Mouse (Mus musculus): ENCODE measurements around the gene Mmachc. TPM values are rescaled to one million over a fixed set of nuclear protein-coding genes. Genes with fewer than 3 reads are reported as not detected.

Mmachc gene
- polyA plus RNA-seq (2015; fragmentation: Nextera tagmentation; extraction: Ambion mirVana): 5.9 and 6.3 TPM in 2 replicates

- peak; percentile 53 for TF ChIP-seq CTCF (IDR thresholded peaks at IDR 0.05; ENCODE audit: low read depth)
- WGBS: under 1% methylated on average over 29 of the region's 29 CpGs
- Histone ChIP-seq H3K27ac (ENCODE audit: low read depth, low read length) (no peak within 1 kb of the TSS), H3K4me1 (replicated peaks; ENCODE audit: control insufficient read depth, insufficient read depth, low read length) (no peaks in the 10 kb centered on the region), H3K27me3 (replicated peaks; ENCODE audit: control insufficient read depth, insufficient read depth, low read length) (no peaks in the 10 kb centered on the region), H3K36me3 (ENCODE audit: control insufficient read depth, insufficient read depth) (0 out of 2 replicates have a peak, but pooled peaks cover 4% of the 10 kb centered on the region), H3K4me2 (replicated peaks; ENCODE audit: low read depth) (peak within 1 kb of the TSS; percentile 75), H3K9me3 (ENCODE audit: control insufficient read depth) (no peaks in the 10 kb centered on the region), H3K9ac (ENCODE audit: low read depth, low read length) (peak within 1 kb of the TSS; percentile 23; the same call in 1 of the 2 replicates), H3K4me3 (ENCODE audit: low read depth, low read length) (peak within 1 kb of the TSS; percentile 63)
- peak; percentile 98 for ATAC-seq
Measured at GRCm38 (mm10) chr4:116708201-116708764, at the start of gene Mmachc, which contains the start of gene Ccdc163. Mmachc (minus strand) TSS chr4:116708406. Ccdc163 (plus strand) TSS chr4:116708509.

GRCm38 (mm10) chr4:116749750-116750149 is 41.5 kb upstream of the Mmachc start:
- Histone ChIP-seq H3K4me2 (replicated peaks; ENCODE audit: low read depth) (no peak overlapping the region), H3K27ac (ENCODE audit: low read depth, low read length) (peak overlapping the region; percentile 28; the same call in 1 of the 2 replicates), H3K4me3 (ENCODE audit: low read depth, low read length) (no peak overlapping the region), H3K36me3 (ENCODE audit: control insufficient read depth, insufficient read depth) (peaks cover 3% of the 10 kb centered on the region; the same call in 1 of the 2 replicates), H3K27me3 (replicated peaks; ENCODE audit: control insufficient read depth, insufficient read depth, low read length) (no peaks in the 10 kb centered on the region), H3K9ac (ENCODE audit: low read depth, low read length) (no peak overlapping the region), H3K9me3 (ENCODE audit: control insufficient read depth) (no peaks in the 10 kb centered on the region), H3K4me1 (replicated peaks; ENCODE audit: control insufficient read depth, insufficient read depth, low read length) (no peaks in the 10 kb centered on the region)
- 67% methylated on average over 2 of the region's 2 CpGs for WGBS
- TF ChIP-seq CTCF (IDR thresholded peaks at IDR 0.05; ENCODE audit: low read depth): no peak
- peak; percentile 83 for ATAC-seq

- H3K36me3 ChIP-seq (ENCODE audit: control insufficient read depth, insufficient read depth): no peaks in the 10 kb centered on the region
- no peaks in the 10 kb centered on the region for H3K27me3 ChIP-seq (replicated peaks; ENCODE audit: control insufficient read depth, insufficient read depth, low read length)
- H3K4me3 ChIP-seq (ENCODE audit: low read depth, low read length): no peak overlapping the region
- no peak for ATAC-seq
- H3K4me2 ChIP-seq (replicated peaks; ENCODE audit: low read depth): no peak overlapping the region
- no peak for TF ChIP-seq CTCF (IDR thresholded peaks at IDR 0.05; ENCODE audit: low read depth)
- H3K9ac ChIP-seq (ENCODE audit: low read depth, low read length): no peak overlapping the region
- H3K27ac ChIP-seq (ENCODE audit: low read depth, low read length): no peak overlapping the region
- 79% methylated on average over 9 of the region's 9 CpGs for WGBS
- H3K9me3 ChIP-seq (ENCODE audit: control insufficient read depth): no peaks in the 10 kb centered on the region
- H3K4me1 ChIP-seq (replicated peaks; ENCODE audit: control insufficient read depth, insufficient read depth, low read length): no peaks in the 10 kb centered on the region
Measured at GRCm38 (mm10) chr4:116738972-116739751, 31.0 kb upstream of the Mmachc start.

- no peak overlapping the region for H3K27ac ChIP-seq (ENCODE audit: low read depth, low read length)
- H3K4me2 ChIP-seq (replicated peaks; ENCODE audit: low read depth): no peak overlapping the region
- ATAC-seq: no peak
- no peak overlapping the region for H3K9ac ChIP-seq (ENCODE audit: low read depth, low read length)
- H3K36me3 ChIP-seq (ENCODE audit: control insufficient read depth, insufficient read depth): no peaks in the 10 kb centered on the region
- 71% methylated on average over 2 of the region's 2 CpGs for WGBS
- no peak for TF ChIP-seq CTCF (IDR thresholded peaks at IDR 0.05; ENCODE audit: low read depth)
- no peak overlapping the region for H3K4me3 ChIP-seq (ENCODE audit: low read depth, low read length)
- H3K27me3 ChIP-seq (replicated peaks; ENCODE audit: control insufficient read depth, insufficient read depth, low read length): no peaks in the 10 kb centered on the region
- H3K9me3 ChIP-seq (ENCODE audit: control insufficient read depth): no peaks in the 10 kb centered on the region
- no peaks in the 10 kb centered on the region; the same call in 1 of the 2 replicates for H3K4me1 ChIP-seq (replicated peaks; ENCODE audit: control insufficient read depth, insufficient read depth, low read length)
Measured at GRCm38 (mm10) chr4:116734996-116735395, 26.8 kb upstream of the Mmachc start.

- Histone ChIP-seq H3K9me3 (ENCODE audit: control insufficient read depth) (no peaks in the 10 kb centered on the region), H3K27me3 (replicated peaks; ENCODE audit: control insufficient read depth, insufficient read depth, low read length) (no peaks in the 10 kb centered on the region), H3K36me3 (ENCODE audit: control insufficient read depth, insufficient read depth) (no peaks in the 10 kb centered on the region), H3K4me2 (replicated peaks; ENCODE audit: low read depth) (no peak overlapping the region), H3K9ac (ENCODE audit: low read depth, low read length) (0 out of 2 replicates have a peak overlapping the region, but pooled peaks have one; percentile 17), H3K4me3 (ENCODE audit: low read depth, low read length) (no peak overlapping the region), H3K27ac (ENCODE audit: low read depth, low read length) (no peak overlapping the region; the same call in 1 of the 2 replicates), H3K4me1 (replicated peaks; ENCODE audit: control insufficient read depth, insufficient read depth, low read length) (no peaks in the 10 kb centered on the region; the same call in 1 of the 2 replicates)
- ATAC-seq: peak; percentile 46
- no peak for TF ChIP-seq CTCF (IDR thresholded peaks at IDR 0.05; ENCODE audit: low read depth)
- WGBS: 40% methylated on average over 5 of the region's 5 CpGs
Measured at GRCm38 (mm10) chr4:116732355-116732754, 24.1 kb upstream of the Mmachc start.

GRCm38 (mm10) chr4:116731077-116731476 is 22.9 kb upstream of the Mmachc start:
- no peaks in the 10 kb centered on the region for H3K36me3 ChIP-seq (ENCODE audit: control insufficient read depth, insufficient read depth)
- H3K27ac ChIP-seq (ENCODE audit: low read depth, low read length): peak overlapping the region; percentile 46
- no peak overlapping the region for H3K4me3 ChIP-seq (ENCODE audit: low read depth, low read length)
- no peak overlapping the region for H3K9ac ChIP-seq (ENCODE audit: low read depth, low read length)
- TF ChIP-seq CTCF (IDR thresholded peaks at IDR 0.05; ENCODE audit: low read depth): no peak
- ATAC-seq: peak; percentile 57
- no peaks in the 10 kb centered on the region; the same call in 1 of the 2 replicates for H3K4me1 ChIP-seq (replicated peaks; ENCODE audit: control insufficient read depth, insufficient read depth, low read length)
- H3K27me3 ChIP-seq (replicated peaks; ENCODE audit: control insufficient read depth, insufficient read depth, low read length): no peaks in the 10 kb centered on the region
- 45% methylated on average over 9 of the region's 9 CpGs for WGBS
- peak overlapping the region; percentile 43 for H3K4me2 ChIP-seq (replicated peaks; ENCODE audit: low read depth)
- no peaks in the 10 kb centered on the region for H3K9me3 ChIP-seq (ENCODE audit: control insufficient read depth)

All from intestine, postnatal 0 days (tissue).